Mouse (Mus musculus): ENCODE data around the gene Gstt1. TPM values are rescaled to one million over a fixed set of nuclear protein-coding genes. Genes with fewer than 3 reads are reported as not detected.
"Not testable (repeated sequence)": the region's sequence is repeated elsewhere in the genome, so short reads cannot be mapped to it uniquely, and the experiment has no call there.

The Gstt1 gene
- polyA plus RNA-seq, 1 experiment from 2014 or later = 16.0 TPM

DNA sequence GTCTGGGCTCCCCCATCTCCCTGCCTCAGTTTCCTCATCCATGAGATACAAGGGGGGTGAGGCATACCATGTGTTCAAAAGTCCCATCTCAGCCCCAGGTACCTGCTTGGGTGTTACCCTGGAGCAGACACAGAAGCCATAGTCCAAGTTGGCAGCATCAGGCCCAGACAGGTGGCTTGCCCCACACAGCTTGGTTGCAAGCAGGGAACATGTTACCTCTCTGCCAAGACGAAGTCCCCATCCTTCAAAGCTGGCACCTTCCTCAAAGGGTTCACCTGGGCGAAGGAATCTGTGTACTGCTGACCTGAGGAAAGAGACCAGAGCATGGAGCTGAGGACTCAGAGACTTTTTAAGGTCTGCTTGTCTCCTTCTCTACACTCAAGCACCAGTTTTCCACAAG, 20.5 kb downstream of the Gstt1 start:
- Histone ChIP-seq H3K9me3 (ENCODE audit: control insufficient read depth, low read length) (no peaks in the 10 kb centered on the region), H3K4me3 (ENCODE audit: low read depth, low read length) (no peak overlapping the region), H3K4me2 (ENCODE audit: low read depth, low read length) (no peak overlapping the region), H3K27ac (replicated peaks; ENCODE audit: low read depth, low read length) (no peak overlapping the region), H3K27me3 (replicated peaks; ENCODE audit: control insufficient read depth, insufficient read depth, low read length) (0 out of 2 replicates have a peak, but pooled peaks cover 10% of the 10 kb centered on the region), H3K36me3 (ENCODE audit: control insufficient read depth, insufficient read depth, low read length) (no peaks in the 10 kb centered on the region), H3K4me1 (ENCODE audit: control insufficient read depth, insufficient read depth, low read length) (0 out of 2 replicates have a peak, but pooled peaks cover 5% of the 10 kb centered on the region), H3K9ac (ENCODE audit: low read depth, low read length) (no peak overlapping the region)
- 87% methylated on average over 2 of the region's 2 CpGs for WGBS
- ATAC-seq (ENCODE audit: low read depth) (no peak), DNase-seq (ENCODE audit: low spot score) (no peak)

GRCm38 (mm10) chr10:75776562-75776961, 21.8 kb downstream of the Gstt1 start:
- Histone ChIP-seq H3K27ac (replicated peaks; ENCODE audit: low read depth, low read length) (no peak overlapping the region), H3K9ac (ENCODE audit: low read depth, low read length) (no peak overlapping the region), H3K4me2 (ENCODE audit: low read depth, low read length) (no peak overlapping the region), H3K4me1 (ENCODE audit: control insufficient read depth, insufficient read depth, low read length) (0 out of 2 replicates have a peak, but pooled peaks cover 15% of the 10 kb centered on the region), H3K4me3 (ENCODE audit: low read depth, low read length) (no peak overlapping the region), H3K27me3 (replicated peaks; ENCODE audit: control insufficient read depth, insufficient read depth, low read length) (0 out of 2 replicates have a peak, but pooled peaks cover 10% of the 10 kb centered on the region), H3K36me3 (ENCODE audit: control insufficient read depth, insufficient read depth, low read length) (no peaks in the 10 kb centered on the region), H3K9me3 (ENCODE audit: control insufficient read depth, low read length) (no peaks in the 10 kb centered on the region)
- 80% methylated on average over 6 of the region's 6 CpGs for WGBS
- DNase-seq (ENCODE audit: low spot score) = no peak
- no peak for ATAC-seq (ENCODE audit: low read depth)

- WGBS = 90% methylated on average over 9 of the region's 9 CpGs
- Histone ChIP-seq H3K27me3 (replicated peaks; ENCODE audit: control insufficient read depth, insufficient read depth, low read length) (0 out of 2 replicates have a peak, but pooled peaks cover 4% of the 10 kb centered on the region), H3K4me3 (ENCODE audit: low read depth, low read length) (no peak overlapping the region), H3K27ac (replicated peaks; ENCODE audit: low read depth, low read length) (no peak overlapping the region), H3K4me2 (ENCODE audit: low read depth, low read length) (no peak overlapping the region), H3K4me1 (ENCODE audit: control insufficient read depth, insufficient read depth, low read length) (0 out of 2 replicates have a peak, but pooled peaks cover 11% of the 10 kb centered on the region), H3K36me3 (ENCODE audit: control insufficient read depth, insufficient read depth, low read length) (no peaks in the 10 kb centered on the region), H3K9me3 (ENCODE audit: control insufficient read depth, low read length) (no peaks in the 10 kb centered on the region), H3K9ac (ENCODE audit: low read depth, low read length) (no peak overlapping the region)
- ATAC-seq (ENCODE audit: low read depth) (no peak), DNase-seq (ENCODE audit: low spot score) (no peak)
Measured at GRCm38 (mm10) chr10:75774587-75774986, 23.8 kb downstream of the Gstt1 start.

DNA sequence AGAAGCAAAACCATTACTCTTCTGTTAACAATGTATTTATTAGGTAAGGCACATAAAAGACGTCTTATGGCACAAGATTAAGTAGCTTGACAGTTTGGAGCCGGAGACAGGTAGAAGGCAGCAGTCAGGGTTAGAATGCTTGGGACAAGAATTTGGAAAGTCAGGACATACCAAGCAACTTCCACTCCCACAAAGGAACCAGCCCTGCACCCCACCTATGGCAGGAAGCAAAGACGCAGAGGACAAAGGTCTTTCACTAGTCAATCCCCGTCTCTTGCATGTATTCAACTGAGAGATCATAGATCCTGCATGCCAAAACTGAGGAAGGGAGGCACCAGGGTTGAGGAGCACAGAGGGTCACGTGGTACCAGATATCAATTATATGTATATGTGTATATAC, 24.3 kb downstream of the Gstt1 start:
- 88% methylated on average over 5 of the region's 5 CpGs for WGBS
- Histone ChIP-seq H3K27ac (replicated peaks; ENCODE audit: low read depth, low read length) (no peak overlapping the region), H3K36me3 (ENCODE audit: control insufficient read depth, insufficient read depth, low read length) (no peaks in the 10 kb centered on the region), H3K4me1 (ENCODE audit: control insufficient read depth, insufficient read depth, low read length) (0 out of 2 replicates have a peak, but pooled peaks cover 10% of the 10 kb centered on the region), H3K9me3 (ENCODE audit: control insufficient read depth, low read length) (no peaks in the 10 kb centered on the region), H3K4me3 (ENCODE audit: low read depth, low read length) (no peak overlapping the region), H3K9ac (ENCODE audit: low read depth, low read length) (no peak overlapping the region), H3K27me3 (replicated peaks; ENCODE audit: control insufficient read depth, insufficient read depth, low read length) (no peaks in the 10 kb centered on the region), H3K4me2 (ENCODE audit: low read depth, low read length) (no peak overlapping the region)
- ATAC-seq (ENCODE audit: low read depth) = no peak
- DNase-seq (ENCODE audit: low spot score) = no peak

DNA sequence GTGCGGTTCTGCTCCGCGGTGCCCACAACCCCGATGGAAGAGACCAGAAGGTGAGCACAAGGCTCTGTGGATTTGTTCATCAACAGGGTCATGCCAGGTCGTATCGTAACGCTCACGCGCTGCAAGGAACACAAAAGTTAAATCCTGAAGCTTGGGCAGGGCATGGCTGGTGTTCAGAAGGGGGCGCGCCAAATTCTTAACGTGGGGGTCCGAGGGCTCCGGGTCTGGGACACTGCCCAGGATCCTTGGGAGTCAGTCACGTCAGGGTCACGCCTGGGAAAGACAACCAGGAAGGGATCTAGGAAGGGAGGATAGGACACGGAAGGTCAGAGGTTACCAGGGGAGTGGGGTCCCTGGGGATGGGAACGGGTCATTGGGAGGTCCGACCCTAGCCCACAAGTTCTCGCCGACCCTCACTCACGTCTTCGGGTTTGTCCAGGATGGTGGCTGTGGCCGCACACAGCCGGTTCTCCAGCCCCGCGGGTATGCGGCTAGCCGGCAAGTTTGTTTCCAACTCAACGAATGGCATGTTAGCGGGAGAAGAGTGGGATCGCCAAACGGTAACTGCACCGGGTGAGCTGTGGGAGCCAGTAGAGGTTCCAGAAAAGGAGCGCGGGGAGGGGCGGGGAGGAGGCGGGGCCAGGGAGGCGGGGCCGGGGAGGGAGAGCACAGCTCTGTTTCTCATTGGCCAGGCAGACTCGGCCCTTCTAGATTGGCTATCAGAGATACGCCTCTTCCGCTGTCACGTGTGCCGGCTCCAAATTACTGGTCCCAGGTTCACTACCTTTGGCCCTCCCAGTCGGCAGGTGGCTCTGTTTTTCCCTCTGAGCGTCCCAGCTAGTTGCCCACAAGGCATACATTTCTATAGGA, 25.4 kb downstream of the Gstt1 start, which contains the start of gene Ddt:
Gene Ddt, minus strand, starts transcription at position 620 of the 870 bp plus-strand sequence.
- WGBS = 0% methylated on average over 38 of the region's 47 CpGs
- Histone ChIP-seq H3K9me3 (ENCODE audit: control insufficient read depth, low read length) (no peaks in the 10 kb centered on the region), H3K9ac (ENCODE audit: low read depth, low read length) (peak within 1 kb of the TSS; percentile 64), H3K4me3 (ENCODE audit: low read depth, low read length) (peak within 1 kb of the TSS; percentile 57), H3K4me1 (ENCODE audit: control insufficient read depth, insufficient read depth, low read length) (0 out of 2 replicates have a peak, but pooled peaks cover 10% of the 10 kb centered on the region), H3K27me3 (replicated peaks; ENCODE audit: control insufficient read depth, insufficient read depth, low read length) (no peaks in the 10 kb centered on the region), H3K36me3 (ENCODE audit: control insufficient read depth, insufficient read depth, low read length) (no peaks in the 10 kb centered on the region), H3K4me2 (ENCODE audit: low read depth, low read length) (peak within 1 kb of the TSS; percentile 97), H3K27ac (replicated peaks; ENCODE audit: low read depth, low read length) (no peak within 1 kb of the TSS; the same call in 1 of the 2 replicates)
- peak; percentile 96 for ATAC-seq (ENCODE audit: low read depth)
- peak; percentile 97 for DNase-seq (ENCODE audit: low spot score)

GRCm38 (mm10) chr10:75767756-75768155, 30.6 kb downstream of the Gstt1 start:
- peaks cover 15% of the 10 kb centered on the region; the same call in 1 of the 2 replicates for H3K4me1 ChIP-seq (ENCODE audit: control insufficient read depth, insufficient read depth, low read length)
- not testable (repeated sequence) for H3K27me3 ChIP-seq (replicated peaks; ENCODE audit: control insufficient read depth, insufficient read depth, low read length); H3K4me3 ChIP-seq (ENCODE audit: low read depth, low read length); H3K36me3 ChIP-seq (ENCODE audit: control insufficient read depth, insufficient read depth, low read length); ATAC-seq (ENCODE audit: low read depth); H3K9ac ChIP-seq (ENCODE audit: low read depth, low read length); H3K4me2 ChIP-seq (ENCODE audit: low read depth, low read length); H3K9me3 ChIP-seq (ENCODE audit: control insufficient read depth, low read length); H3K27ac ChIP-seq (replicated peaks; ENCODE audit: low read depth, low read length); DNase-seq (ENCODE audit: low spot score)
- 35% methylated on average over 5 of the region's 5 CpGs for WGBS

GRCm38 (mm10) chr10:75766856-75767255, 31.5 kb downstream of the Gstt1 start:
- ATAC-seq (ENCODE audit: low read depth) (no peak), DNase-seq (ENCODE audit: low spot score) (no peak)
- no peak overlapping the region for H3K27ac ChIP-seq (replicated peaks; ENCODE audit: low read depth, low read length)
- no peak overlapping the region for H3K9ac ChIP-seq (ENCODE audit: low read depth, low read length)
- no peak overlapping the region for H3K4me3 ChIP-seq (ENCODE audit: low read depth, low read length)
- 89% methylated on average over 6 of the region's 6 CpGs for WGBS
- peaks cover 7% of the 10 kb centered on the region; the same call in 1 of the 2 replicates for H3K4me1 ChIP-seq (ENCODE audit: control insufficient read depth, insufficient read depth, low read length)
- H3K9me3 ChIP-seq (ENCODE audit: control insufficient read depth, low read length) = no peaks in the 10 kb centered on the region
- H3K27me3 ChIP-seq (replicated peaks; ENCODE audit: control insufficient read depth, insufficient read depth, low read length) = no peaks in the 10 kb centered on the region
- H3K4me2 ChIP-seq (ENCODE audit: low read depth, low read length) = no peak overlapping the region
- H3K36me3 ChIP-seq (ENCODE audit: control insufficient read depth, insufficient read depth, low read length) = no peaks in the 10 kb centered on the region

DNA sequence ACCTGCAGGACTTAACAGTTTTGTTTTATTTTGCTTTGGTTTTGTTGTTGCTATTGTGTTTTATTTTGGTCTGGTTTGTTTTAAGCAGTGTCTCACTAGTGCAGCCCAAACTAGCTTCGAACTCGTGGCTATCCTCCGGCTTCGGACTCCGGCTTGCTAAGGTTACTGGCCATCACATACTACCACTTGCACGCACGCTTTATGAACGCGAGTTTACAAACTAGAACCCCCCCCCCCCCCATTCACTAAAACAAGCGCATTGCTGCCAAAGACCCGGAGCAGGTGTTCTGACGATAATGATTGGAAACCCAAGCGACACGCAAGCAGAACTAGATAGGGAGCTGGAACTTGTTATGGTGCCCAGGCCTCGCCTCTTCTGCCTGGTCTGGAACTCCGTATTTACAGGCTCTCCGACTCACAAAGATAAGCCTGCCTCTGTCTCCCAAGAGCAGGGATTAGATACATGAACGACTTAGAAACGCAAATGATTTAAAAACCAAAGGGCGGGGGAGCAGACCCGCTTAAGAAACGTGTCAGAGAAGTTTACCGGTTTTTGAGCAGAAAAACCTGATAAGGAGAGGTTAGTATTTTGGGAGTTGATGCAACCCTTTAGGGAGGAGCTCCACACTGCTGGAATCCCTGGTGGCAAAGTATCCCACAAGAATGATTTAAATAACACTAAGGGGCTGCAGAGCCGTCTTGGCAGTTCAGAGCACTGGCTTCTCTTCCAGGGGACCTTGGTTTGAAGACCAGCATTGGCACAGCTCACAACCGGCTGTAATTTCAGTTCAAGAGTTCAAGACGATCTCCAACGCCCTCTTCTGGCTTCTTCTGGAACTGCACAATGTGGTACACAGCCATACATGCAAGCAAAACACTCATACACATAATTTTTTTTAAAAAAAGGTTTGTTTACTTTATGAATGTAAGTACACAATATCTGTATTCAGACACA, 33.6 kb downstream of the Gstt1 start:
- Histone ChIP-seq H3K9me3 (ENCODE audit: control insufficient read depth, low read length) (no peaks in the 10 kb centered on the region), H3K27ac (replicated peaks; ENCODE audit: low read depth, low read length) (no peak overlapping the region; the same call in 1 of the 2 replicates), H3K27me3 (replicated peaks; ENCODE audit: control insufficient read depth, insufficient read depth, low read length) (no peaks in the 10 kb centered on the region), H3K9ac (ENCODE audit: low read depth, low read length) (peak overlapping the region; percentile 60), H3K36me3 (ENCODE audit: control insufficient read depth, insufficient read depth, low read length) (0 out of 2 replicates have a peak, but pooled peaks cover 7% of the 10 kb centered on the region), H3K4me3 (ENCODE audit: low read depth, low read length) (peak overlapping the region; percentile 83), H3K4me1 (ENCODE audit: control insufficient read depth, insufficient read depth, low read length) (peaks cover 7% of the 10 kb centered on the region; the same call in 1 of the 2 replicates), H3K4me2 (ENCODE audit: low read depth, low read length) (peak overlapping the region; percentile 90)
- ATAC-seq (ENCODE audit: low read depth) (peak; percentile 16), DNase-seq (ENCODE audit: low spot score) (peak; percentile 78)
- WGBS = under 1% methylated on average over 27 of the region's 27 CpGs

All from embryonic facial prominence, embryonic 14.5 days (tissue).